Mouse (Mus musculus): ENCODE results near the gene Traf2.
"Not testable (repeated sequence)": the region's sequence is repeated elsewhere in the genome, so short reads cannot be mapped to it uniquely, and the experiment has no call there.

The Traf2 gene

DNA sequence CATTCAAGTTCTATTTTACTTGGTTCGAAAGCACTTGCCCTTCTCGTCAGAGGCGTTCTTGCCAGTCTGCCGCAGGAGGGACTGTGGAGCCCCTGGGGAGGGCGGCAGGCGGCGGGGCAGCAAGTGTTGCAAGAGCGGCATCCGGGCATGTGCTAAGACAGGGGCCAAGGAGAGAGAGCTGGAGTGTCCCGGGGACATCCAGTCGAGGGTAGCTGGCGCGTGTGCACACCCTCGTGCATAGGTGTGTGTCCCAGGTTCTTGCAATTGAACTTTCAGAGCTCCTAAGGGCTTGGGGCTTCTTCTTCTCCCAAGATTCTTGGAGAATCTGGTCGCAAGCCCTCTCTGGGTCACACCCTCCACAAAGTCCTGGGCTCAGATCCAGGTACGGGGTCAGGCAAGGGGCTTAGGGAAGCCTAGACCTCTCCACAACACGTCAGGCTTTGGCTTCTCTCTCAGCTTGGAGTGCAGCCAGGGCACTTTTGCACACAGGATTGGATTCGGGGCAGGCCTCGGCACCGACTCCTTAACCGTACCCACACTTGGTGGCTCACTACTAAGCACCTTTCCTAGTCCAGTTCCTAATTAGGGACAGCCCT lies 28.8 kb upstream of the Traf2 start:
- DNase-seq (ENCODE audit: low spot score): peak; percentile 48

DNA sequence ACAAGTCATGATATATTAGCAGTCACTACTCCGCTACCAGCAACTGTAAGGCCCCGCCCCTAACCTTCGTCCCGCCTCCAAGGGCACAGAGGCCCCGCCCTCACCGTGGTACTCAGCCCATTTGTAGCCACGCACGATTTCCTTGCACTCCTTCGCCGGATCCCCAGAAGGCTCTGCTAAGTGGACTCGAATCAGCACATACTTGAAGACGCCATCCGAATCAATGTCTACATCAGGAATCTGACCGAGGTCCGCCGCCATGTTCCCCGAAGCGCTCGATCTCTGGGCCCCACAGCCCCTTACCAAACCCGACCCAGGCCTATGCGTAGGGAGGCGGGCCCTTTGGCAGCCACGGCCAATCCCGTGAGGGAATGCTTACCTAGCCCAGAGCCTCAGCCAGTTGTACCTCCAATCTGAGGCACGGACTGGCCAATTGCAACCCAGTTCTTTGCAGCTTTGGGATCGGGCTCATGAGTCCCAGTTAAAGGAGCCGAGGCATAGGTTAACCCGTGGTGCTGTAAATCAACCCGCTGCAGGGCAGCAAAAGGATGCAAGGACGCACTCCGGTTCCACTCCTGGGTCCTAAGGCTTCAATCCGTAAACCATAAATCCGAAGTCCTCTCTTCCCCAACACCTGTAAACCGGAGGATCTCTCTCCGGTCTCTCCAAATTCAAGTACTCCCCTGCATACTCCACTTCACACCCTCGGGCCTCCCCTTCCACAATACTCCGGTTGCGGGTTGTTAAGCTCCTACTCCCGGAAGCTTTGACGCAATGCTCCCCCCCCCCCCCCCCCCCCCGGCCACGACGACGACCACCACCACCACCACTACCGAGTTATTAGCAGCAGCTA lies 28.1 kb upstream of the Traf2 start, which contains the start of the genes Mamdc4 and Phpt1:
Gene Mamdc4 (minus strand): TSS at position 267 of the 853 bp plus-strand sequence.
Gene Phpt1 (minus strand): TSS at position 646 of the 853 bp plus-strand sequence.
- DNase-seq (ENCODE audit: low spot score): peak; percentile 98

DNA sequence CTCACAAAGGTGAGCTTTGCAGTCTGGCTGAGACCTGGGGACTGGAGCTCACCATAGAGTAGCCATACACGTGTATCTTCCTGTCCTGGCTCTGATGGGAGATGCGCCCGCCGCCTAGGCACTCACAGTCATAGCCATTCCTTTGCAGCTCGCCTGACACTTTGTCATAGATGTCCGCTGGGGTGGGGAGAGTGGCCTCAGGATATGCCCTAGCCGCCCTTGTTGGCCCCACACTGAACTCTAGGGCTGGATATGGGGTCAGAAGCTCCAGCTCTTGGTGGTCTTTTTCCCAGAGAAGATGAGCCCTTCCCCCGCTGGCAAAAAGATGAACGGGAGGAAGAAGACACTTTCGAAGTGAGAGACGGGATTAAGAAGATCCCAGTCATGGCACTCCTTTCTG lies 27.4 kb upstream of the Traf2 start:
- DNase-seq (ENCODE audit: low spot score): peak; percentile 38

DNA sequence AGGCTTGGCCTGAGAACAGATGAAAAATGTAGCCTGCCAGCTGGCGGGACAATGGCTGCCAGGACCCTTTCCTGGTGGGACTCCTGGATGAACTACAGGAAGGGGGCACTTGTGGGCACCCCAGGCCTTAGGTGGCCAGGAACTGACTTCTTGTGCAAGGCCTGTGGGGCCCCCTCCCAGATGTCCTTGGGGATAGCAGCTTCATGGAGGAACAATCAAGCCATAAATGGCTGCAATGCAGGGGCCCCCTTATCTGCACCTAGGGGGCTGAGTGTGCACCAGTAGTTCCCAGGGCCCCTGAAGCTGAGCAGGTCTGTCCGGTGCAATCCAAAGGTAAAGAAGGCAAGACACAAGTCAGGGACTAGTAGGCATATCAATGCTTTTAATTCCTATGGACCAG lies 26.3 kb upstream of the Traf2 start:
- no peak for DNase-seq (ENCODE audit: low spot score)

DNA sequence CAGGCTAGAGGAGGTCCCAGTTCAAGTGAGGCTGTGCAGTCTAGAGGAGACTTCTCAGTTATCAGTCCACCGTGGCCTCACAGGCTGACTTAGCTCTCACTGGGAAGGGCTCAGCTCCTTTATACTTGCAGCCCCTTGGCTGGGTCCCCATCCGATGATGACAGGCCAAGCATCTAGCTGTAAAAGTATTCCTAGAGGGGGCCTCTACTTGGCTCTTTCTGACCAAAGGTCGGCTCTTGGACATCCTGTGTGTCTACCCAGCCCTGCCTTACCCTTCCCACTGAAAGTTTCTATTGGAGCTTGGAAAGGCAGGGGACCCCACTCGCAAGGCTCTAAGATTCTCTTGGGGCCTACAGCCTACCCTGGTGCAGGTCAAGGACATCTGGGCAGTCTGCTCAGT lies 24.5 kb upstream of the Traf2 start:
- no peak for DNase-seq (ENCODE audit: low spot score)

DNA sequence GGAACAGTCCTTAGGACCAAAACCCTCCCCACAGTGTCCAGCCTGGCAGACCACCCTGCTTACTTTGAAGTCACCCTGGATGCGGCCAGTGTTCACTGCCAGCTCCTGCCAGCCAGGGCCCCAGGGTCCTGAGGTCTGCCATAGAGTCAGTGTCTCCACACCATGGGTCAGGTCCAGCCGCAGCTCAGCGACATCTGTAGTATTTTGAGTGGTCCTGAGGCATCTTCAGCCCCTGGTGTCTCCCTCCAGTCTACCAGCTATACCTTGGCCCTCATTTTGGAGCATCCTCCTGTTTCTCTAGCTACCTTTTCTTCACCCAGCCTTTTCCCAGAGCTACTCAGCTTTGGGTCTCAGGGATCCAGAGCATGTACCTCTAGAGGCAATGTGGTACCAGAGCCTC lies 22.6 kb upstream of the Traf2 start:
- no peak for DNase-seq (ENCODE audit: low spot score)

DNA sequence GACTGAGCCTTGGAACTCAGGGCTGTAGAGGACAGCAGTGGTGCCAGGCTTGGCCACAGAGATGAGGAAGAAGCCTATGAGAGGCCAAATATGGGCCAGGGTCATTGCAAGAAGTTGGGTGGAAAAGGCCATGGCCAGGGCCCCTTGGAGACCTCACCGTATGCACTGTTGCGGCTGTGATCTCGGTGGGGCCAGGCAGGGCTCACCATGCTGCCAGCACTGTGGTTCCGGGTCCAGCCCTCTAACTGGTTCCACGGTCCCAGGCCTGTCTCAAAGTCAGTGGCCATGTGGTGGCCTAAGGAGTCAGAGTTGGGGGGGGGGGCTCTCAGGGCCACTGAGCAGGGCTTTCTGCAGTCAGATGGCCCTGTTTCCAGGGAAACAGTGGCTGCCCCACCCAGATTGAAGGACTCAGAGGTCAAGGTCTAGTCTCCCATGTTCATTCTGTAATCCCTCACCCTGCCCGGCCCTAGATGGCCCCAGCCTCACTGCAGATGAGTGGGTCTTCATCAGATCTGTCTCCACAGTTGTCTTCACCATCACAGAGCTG lies 21.8 kb upstream of the Traf2 start:
- DNase-seq (ENCODE audit: low spot score): no peak

DNA sequence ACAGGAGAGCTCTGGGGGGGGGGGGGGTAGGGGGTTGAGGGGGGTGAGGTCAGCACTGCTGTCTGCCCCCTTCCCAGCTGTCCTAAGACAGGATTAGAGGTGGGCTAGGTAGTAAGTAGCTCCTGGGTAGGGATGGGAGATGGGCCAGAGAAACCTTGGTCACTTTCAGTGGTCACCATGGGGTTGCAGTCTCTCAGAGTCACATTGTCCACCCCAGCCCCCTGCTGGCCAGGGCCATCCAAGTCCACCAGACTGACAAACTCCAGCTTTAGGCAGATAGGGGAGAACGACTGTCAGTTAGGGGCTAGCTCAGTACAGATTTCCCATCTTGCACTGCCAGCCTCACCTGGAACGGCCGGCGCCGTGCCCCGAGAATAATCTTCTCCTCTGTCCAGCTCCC lies 19.8 kb upstream of the Traf2 start:
- DNase-seq (ENCODE audit: low spot score): no peak

DNA sequence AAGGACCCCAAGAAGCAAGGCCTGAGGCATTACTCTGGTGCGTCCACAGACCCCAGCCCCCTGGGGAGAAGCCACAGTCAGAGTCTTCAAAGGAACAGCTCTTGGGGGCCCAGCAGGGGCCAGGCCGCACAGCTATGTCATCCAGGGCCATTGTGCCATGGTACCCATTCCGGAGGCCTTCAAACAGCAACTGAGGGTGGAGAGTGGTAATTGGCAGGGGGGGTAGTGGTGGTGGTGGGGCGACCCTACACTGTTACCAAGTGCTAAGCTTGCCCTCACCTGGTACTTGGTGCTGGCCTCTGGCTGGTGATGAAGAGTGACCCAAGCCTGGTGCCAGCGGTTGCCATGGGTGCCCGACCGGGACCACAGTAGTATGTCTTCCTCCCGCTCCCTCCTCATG lies 19.0 kb upstream of the Traf2 start:
- no peak for DNase-seq (ENCODE audit: low spot score)

DNA sequence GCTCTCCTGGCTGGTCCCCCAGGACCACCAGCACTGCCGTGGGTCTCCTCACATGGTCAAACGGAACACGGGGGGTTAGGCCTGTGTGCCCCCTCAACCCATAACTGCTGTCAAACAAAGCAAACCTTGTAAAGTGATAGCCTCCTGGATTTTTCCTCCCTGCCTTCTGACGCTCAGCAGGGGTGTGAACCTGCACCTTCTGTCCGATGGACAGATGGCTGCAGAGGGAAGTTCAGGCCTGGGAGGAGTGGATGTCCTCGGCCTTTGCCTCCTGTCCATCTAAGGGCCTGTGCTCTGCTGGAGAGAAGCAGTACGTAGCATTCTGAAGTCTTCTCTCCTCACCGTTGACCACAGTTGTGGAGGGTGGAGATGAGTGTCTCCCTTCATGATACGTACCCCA lies 15.2 kb upstream of the Traf2 start:
- DNase-seq (ENCODE audit: low spot score): no peak

DNA sequence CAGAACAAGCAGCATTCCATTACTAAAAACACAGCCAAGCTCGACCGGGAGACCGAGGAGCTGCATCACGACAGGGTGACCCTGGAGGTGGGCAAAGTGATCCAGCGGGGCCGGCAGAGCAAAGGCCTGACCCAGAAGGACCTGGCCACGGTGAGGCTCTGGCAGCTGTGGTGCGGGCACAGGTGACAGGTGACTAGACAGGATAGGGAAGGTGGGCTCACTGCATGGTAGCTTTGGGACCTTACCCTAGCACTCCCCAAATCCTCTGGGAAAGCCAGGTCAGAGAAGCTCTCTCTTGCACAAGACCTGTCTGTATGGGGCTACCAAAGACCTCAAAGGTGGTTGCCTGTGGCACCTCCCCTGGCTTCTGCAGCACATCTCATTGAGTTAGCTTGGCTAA lies 13.8 kb upstream of the Traf2 start:
- DNase-seq (ENCODE audit: low spot score): no peak

DNA sequence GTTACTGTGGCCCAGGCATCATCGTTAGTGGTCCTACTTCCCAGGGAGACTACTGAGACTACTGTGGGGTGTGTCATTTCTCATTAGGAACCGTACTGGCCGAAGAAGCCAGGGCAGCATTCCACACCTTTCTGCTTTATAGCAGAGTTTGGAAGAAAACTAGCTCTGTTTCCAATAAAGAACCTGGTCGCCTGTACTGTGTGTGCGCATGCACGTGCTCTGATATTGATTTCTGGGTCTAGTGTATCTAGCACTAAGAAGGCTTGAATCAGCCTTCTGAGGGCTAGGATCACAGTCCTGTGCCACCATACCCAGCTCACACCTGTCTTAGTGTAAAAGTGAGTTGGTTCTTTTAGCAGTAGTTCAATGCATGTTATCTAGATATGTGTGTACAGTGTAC lies 12.0 kb upstream of the Traf2 start:
- no peak for DNase-seq (ENCODE audit: low spot score)

DNA sequence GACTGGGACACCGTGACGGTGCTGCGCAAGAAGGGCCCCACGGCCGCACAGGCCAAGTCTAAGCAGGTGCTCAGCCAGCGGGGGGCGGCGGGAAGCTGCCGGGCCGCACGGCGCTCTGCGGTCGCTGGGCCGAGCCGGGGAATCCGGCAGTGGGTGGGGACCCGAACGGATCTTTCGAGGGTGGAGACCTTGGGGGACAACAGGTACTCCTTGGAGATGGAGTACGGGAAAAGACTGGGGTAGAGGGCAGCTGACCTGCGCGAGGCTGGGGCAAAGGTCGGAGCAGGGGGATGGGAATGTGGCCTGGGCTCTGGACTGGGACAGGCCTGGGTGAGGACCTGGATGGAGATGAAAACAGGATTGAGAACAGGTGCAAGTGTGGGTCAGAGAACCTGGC lies 11.2 kb upstream of the Traf2 start:
- no peak for DNase-seq (ENCODE audit: low spot score)

DNA sequence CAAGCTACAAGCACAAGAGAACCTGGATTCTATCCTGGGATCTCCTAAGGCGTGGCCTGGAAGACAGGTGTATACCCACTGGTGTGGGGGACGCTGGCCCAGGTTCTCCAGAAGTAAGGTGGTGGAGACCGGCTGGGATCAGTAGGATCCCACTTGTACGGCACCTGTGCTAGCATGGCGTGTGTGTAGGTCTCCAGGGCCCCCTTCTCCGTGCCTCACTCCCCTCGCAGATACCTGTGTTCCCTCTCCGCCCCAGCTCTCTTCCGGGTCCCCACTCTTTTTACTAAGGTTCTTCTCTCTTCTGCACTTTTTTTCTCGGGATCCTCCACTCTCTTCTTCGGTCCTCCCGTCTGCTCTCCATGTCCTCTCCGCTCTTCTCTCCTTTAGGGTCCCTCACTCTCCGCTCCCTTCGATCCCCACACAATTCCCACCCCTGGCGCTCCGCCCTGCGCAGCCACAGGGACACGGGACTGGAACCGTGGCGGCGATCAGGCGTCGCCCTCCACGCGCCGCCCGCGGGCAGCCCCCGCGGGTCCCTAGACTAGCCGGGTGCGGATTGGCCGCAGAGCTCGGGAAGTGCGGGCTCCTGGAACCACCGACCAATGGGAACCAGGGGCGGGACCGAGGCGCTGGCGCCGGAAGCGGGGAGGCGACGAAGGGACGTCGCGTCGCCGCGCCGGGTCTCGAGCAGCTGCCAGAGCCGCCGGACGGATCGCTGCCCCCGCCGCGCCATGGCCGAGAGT lies 10.7 kb upstream of the Traf2 start, which contains the start of gene Edf1:
Gene Edf1 (plus strand): TSS at position 627 of the 743 bp plus-strand sequence.
- DNase-seq (ENCODE audit: low spot score): peak; percentile 95

DNA sequence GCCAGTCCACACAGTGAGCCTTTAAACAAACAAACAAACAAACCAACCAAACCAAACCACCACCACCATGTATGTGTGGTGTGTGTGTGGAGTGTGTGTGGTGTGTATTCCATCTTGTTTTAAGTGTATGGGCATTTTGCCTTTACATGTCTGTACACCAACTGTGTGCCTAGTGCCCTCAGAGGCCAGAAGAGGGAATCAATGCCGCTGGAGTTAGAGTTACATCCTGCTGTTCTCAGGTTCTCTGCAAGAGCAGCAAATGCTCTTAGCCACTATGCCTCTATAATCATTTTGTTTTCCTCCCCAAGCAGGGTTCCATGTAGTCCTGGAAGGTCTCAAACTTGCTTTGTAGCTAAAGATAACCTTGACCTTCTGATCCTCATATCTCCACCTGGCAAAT lies 9.6 kb upstream of the Traf2 start:
- DNase-seq (ENCODE audit: low spot score): no peak

DNA sequence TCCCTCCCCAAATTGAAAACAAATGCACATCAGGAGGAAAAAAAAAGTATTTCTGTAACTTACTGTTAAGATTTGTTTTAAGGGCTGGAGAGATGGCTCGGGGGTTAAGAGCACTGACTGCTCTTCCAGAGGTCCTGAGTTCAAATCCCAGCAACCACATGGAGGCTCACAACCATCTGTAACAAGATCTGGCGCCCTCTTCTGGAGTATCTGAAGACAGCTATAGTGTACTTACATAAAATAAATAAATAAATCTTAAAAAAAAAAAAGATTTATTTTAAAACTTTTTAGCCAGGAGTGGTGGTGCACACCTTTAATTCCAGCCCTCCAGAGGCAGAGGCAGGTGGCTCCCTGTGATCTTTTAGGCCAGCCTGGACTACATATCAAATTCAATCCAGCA lies 8.7 kb upstream of the Traf2 start:
- DNase-seq (ENCODE audit: low spot score): not testable (repeated sequence)

DNA sequence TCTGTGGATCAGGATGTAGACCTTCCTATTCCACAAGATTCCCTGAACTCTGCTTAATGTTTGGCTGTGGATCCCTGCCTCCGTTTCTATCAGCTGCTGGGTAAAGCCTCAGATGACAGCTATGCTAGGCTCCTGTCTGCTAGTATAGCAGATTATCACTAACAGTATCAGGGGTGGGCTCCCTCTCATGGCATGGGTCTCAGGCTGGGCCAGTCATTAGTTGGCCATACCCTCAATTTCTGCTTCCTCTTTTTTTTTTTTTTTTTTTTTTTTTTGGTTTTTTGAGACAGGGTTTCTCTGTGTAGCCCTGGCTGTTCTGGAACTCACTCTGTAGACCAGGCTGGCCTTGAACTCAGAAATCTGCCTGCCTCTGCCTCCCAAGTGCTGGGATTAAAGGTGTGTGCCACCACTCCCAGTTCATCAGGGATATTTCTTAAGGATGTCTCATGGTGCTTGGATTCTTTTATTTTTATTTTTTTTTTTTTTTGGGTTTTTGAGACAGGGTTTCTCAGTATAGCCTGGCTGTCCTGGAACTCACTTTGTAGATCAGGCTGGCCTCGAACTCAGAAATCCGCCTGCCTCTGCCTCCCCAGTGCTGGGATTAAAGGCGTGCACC lies 6.5 kb upstream of the Traf2 start:
- DNase-seq (ENCODE audit: low spot score): not testable (repeated sequence)

DNA sequence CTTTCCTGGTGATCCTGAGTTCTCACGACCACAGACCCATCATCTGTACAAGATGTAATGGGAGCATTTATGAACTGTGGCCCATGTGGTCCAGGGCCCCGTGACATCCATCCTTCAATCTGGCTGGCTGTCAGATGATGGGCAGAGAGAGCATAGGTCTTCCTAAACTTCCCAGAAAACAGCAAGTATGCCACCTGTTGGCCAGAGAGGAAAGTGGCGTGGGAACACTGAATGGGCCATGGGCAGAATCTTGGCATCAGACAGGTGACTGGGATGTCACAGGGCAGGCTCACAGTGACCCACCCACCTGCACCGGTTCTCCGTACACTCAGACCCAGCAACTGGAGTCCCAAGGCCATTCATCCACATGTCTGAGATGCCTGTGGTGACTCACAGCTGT lies 4.4 kb upstream of the Traf2 start:
- DNase-seq (ENCODE audit: low spot score): peak; percentile 64

DNA sequence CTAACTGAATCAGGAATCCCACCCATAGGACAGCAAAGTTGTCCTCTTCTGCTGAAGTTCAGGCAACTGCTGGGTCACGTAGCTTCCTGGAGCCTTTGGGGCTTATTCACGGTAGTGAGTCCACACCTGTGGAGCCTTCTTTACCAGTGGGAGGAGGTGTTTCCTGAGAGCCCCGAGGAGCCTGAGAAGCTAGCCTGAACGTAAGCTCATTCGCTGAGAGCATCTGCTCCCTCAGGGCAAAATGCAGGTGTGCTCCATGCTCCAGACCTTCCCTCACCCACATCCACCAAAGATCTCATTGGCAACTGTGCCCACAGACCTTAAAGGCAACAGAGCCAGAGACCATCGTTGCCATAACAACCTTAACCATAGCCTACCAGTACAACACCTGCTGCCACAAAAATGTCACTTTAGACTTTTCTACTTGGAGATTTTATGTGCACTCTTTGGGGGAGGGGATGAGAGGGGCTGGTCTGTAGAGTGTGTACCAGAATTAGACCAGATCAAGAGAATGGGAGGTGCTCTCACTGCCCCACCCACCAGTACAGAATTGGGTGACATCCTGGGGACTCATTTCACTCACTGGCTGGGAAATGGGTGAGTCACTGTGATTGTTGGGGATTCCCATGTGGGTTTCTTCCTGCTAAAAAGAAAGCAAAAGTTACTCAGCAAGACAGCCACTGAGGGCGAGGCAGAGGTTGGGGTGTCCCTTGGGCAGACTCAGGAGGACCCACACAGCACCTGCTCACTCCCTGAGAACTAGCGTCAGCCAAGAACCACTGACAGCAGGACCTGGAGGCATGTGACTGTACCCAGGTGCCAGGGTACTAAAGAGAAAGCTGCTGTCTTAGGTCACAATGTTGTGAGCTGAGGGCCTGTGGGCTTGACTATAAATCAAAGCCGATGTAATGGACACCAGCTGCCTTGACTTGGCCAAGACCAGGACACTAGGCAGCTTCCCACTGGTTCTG lies 2.6 kb upstream of the Traf2 start:
- no peak for DNase-seq (ENCODE audit: low spot score)

DNA sequence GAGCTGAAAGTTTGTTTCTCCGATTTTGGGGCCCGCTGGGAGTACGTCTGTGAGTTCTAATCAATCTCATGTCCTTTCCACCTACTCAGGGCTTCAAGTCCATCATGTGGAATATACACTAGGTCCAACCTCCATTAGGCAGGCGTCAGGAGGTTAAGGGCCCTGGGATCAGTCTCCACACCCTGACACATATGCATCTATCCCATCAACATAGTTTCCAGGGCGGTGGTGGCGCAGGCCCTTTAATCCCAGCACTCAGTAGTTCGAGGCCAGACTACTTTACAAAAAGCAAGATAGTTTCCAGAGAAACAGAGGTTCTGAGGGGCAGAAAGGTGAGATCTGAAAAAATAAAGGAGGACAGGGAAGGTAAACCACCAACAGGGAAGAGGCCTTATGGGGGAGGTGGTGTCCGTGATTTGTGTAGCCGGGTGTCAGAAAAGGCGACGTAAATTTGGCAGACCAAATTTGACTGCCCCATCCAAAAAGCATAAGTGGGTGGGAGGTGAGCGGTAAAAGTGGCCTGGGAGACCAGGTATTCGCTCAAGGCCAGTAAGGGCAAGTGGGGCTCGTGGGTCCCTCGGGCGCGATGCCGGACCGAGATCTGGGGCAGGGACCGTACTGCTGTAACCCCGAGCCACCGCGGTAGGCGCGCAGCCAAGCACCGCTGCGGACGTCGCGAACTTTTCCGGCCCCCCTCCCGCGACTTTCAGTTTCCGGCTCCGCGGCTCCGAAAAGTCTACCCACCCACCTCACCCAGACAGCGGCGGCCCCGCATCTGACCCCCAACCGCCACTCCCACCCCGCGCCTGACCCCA lies 537 bp downstream of the Traf2 start:
- no peak for DNase-seq (ENCODE audit: low spot score)

Measured in layer of hippocampus, adult 11-12 months (tissue).